Mouse (Mus musculus): ENCODE measurements at regions not wholly inside any gene's neighbourhood (a gene's known extent, or its start where the extent isn't known, plus 50 kb on each side); places are given as distances from the start of the nearest gene placed in this dataset.

DNA sequence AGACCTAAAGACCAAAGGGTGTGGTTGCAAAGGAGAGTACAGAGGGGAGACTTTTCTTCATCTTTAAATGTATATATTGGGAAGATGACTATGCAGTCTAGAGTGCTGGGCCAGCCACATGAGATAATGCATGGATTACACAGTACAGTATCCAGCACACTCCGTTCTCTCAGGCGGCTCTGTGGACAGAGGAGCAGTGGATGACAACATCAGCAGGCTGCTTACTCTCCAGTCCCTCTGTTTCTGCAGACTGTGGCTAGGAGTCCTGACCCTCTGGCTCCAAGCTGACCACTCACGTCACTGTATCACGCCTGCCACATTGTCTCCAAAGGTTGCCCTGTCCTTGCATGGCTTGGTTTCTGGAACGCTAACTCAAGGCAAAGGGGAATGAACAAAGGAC is 97.2 kb upstream of the Nfe2l3 start:
- TF ChIP-seq POLR2A (IDR thresholded peaks at IDR 0.05; ENCODE audit: borderline replicate concordance, control insufficient read depth, low read depth, low read length): no peak
- no peak for TF ChIP-seq CTCF (IDR thresholded peaks at IDR 0.05; ENCODE audit: control insufficient read depth, insufficient read depth, low read length)

Measured in bone marrow, adult 2 months (tissue).